Mouse (Mus musculus) lung, postnatal 14 days (tissue): ENCODE measurements around the gene Bms1.

Experiments used
- DNase-seq: peaks from one replicate; pipeline ENCODE4 v3.0.0; 2021

Bms1 gene

GRCm38 (mm10) chr6:118419050-118419920 is at the start of gene Bms1:
Bms1 (minus strand) TSS chr6:118419474.
- DNase-seq, result peak; percentile 96

GRCm38 (mm10) chr6:118462069-118462705 is 42.9 kb upstream of the Bms1 start:
- no peak for DNase-seq

- no peak for DNase-seq
Observed at GRCm38 (mm10) chr6:118457726-118458125, 38.5 kb upstream of the Bms1 start.

GRCm38 (mm10) chr6:118455042-118455631 is 35.9 kb upstream of the Bms1 start, which contains the start of gene Zfp248:
Zfp248 (minus strand) TSS chr6:118455528.
- DNase-seq, result peak; percentile 87

GRCm38 (mm10) chr6:118454452-118454851 is 35.2 kb upstream of the Bms1 start:
- DNase-seq, result no peak

- DNase-seq, result no peak
Observed at GRCm38 (mm10) chr6:118431502-118431901, 12.2 kb upstream of the Bms1 start.

- no peak for DNase-seq
Observed at GRCm38 (mm10) chr6:118426666-118427065, 7.4 kb upstream of the Bms1 start.

GRCm38 (mm10) chr6:118410428-118410827 is 8.8 kb downstream of the Bms1 start:
- DNase-seq, result no peak

- no peak for DNase-seq
Observed at GRCm38 (mm10) chr6:118408510-118408909, 10.8 kb downstream of the Bms1 start.

- DNase-seq, result no peak
Observed at GRCm38 (mm10) chr6:118406421-118406820, 12.9 kb downstream of the Bms1 start.

GRCm38 (mm10) chr6:118390746-118391145 is 28.5 kb downstream of the Bms1 start:
- DNase-seq, result no peak

- DNase-seq, result no peak
Observed at GRCm38 (mm10) chr6:118385962-118386361, 33.3 kb downstream of the Bms1 start.

GRCm38 (mm10) chr6:118381234-118381633 is 38.0 kb downstream of the Bms1 start:
- DNase-seq, result no peak

GRCm38 (mm10) chr6:118380630-118381029 is 38.6 kb downstream of the Bms1 start:
- DNase-seq, result no peak

- DNase-seq, result peak; percentile 78
Observed at GRCm38 (mm10) chr6:118379451-118380167, 39.7 kb downstream of the Bms1 start.

- DNase-seq, result no peak
Observed at GRCm38 (mm10) chr6:118377611-118378010, 41.7 kb downstream of the Bms1 start.

GRCm38 (mm10) chr6:118376023-118376422 is 43.3 kb downstream of the Bms1 start:
- DNase-seq, result no peak

- no peak for DNase-seq
Observed at GRCm38 (mm10) chr6:118375457-118375856, 43.8 kb downstream of the Bms1 start.

GRCm38 (mm10) chr6:118375026-118375425 is 44.2 kb downstream of the Bms1 start:
- DNase-seq, result no peak

GRCm38 (mm10) chr6:118373294-118373693 is 46.0 kb downstream of the Bms1 start:
- DNase-seq, result peak; percentile 65

- no peak for DNase-seq
Observed at GRCm38 (mm10) chr6:118372794-118373193, 46.5 kb downstream of the Bms1 start.

GRCm38 (mm10) chr6:118367502-118367901 is 51.8 kb downstream of the Bms1 start:
- DNase-seq, result no peak

- no peak for DNase-seq
Observed at GRCm38 (mm10) chr6:118366196-118366595, 53.1 kb downstream of the Bms1 start.
